Mouse (Mus musculus) thymus, postnatal 14 days (tissue): Measurements from ENCODE around the gene Cacna1c.

ENCODE experiments used
- DNase-seq: peaks from one replicate; pipeline ENCODE4 v3.0.0; 2021

The Cacna1c gene

DNA sequence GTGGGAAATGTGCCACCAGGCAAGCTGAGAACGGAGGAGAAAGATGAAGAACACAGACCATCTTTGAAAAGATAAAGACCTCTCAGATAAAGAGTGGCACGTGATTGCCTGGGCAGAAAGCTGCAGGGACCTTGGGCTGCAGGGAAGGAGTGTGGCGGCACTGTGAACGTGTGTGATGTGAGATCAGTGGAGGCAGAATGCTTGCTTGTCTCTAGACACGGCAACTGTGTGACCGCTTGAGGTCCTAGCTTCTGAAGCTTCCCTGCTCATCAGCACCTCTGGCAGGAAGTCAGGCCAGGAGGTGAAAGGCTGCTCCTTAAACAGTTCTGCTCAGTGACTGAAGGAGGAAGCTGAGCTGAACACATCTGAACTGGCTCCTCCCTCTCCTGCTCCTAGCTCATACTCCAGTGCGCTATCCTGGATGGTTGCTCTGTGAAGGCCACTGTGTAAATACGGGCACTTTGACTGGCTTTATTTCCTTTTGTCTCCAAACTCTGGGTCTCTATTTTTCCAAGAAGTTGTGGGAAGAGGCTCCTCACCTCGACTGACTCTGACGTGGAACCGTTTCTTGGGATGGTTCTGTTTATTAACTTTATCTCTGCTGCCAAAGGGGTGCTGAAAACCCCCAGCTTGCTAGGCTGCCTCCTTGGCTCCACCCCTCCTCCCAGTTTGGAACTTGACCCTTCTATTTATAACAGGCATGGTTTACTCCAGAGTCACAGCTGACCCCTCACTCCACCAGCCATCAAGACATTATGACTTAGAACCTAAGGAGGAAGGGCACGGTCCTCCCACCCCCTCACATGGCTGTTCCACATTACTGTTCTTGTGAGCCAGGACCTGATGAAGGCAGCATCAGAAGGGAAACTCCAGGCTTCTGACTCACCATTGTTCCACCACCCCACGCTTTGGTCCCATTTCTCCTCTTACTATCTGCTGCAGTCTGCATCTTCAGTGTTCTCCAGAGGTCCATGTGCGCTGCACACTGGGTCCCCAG, 357.0 kb downstream of the Cacna1c start:
- no peak for DNase-seq

DNA sequence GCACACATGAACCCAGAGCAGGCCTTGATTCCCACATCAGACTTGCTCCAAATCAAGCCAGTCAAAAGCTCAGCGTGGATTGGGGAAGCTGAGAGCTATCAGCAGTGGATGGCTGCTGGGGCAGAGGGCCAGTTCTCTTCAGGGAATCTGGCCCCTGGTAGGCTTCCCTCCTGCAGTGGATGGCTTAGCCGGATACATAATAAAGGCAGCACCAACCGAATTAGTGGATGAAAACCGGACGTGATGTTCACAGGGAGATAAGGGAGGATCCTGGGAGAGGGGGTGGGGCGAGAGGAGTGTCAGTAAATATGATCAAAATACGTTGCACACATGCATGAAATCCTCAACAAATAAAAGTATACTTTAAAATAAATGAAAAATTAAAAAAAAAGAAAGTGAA, 359.5 kb downstream of the Cacna1c start:
- DNase-seq: no peak

DNA sequence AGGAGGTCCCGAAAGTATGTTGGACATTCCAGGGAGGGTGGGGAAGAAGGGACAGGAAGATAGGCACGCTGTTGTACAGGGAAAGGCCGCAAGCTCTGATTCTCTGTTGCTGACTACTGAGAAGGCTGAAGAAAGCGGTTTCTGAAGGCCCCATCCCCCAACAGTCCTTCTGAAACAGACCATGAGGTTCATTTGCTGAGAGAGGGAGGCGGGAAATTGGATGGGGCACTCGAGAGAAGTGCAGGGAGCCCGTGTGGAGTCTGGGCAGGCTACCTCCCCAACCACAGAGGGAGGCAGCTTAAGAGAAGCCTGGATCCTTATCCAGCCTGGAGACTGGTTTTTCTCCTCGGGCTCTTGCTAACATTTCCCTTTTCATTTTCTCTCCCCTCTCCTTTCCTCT, 362.2 kb downstream of the Cacna1c start:
- no peak for DNase-seq

DNA sequence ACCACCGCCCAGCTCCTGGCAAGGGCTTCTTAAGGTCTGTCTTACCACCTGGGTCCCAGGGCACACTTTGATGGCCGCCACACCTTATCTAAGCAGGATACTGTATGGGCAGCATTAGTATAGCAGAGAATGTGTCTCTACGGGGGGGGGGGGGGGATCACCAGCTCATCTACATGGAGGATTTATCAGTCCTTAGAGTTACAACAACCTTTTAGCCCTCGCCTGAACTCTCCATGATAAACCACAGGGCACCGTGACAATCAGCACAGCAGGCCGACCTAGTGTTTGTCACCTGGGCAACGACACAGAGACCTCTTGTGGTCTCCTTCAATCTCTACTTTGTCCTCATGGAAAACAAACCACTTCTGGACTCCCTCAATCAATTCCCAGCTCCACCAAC, 363.2 kb downstream of the Cacna1c start:
- no peak for DNase-seq

DNA sequence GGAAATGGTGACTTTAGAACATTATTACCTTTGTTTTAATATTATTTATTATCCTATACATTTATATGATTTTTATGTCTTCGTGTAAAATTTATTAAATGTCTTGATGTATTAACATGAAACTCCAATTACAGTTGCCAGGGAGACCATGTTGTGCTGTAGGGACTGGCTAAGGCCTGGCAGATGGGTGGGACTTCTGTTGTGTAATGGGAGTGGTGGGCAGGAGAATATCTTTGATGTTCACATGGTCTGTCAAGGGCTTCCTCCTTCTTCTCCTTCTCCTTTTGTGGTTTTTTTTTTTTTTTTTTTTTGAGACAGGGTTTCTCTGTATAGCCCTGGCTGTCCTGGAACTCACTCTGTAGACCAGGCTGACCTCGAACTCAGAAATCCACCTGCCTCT, 363.6 kb downstream of the Cacna1c start:
- DNase-seq: no peak

DNA sequence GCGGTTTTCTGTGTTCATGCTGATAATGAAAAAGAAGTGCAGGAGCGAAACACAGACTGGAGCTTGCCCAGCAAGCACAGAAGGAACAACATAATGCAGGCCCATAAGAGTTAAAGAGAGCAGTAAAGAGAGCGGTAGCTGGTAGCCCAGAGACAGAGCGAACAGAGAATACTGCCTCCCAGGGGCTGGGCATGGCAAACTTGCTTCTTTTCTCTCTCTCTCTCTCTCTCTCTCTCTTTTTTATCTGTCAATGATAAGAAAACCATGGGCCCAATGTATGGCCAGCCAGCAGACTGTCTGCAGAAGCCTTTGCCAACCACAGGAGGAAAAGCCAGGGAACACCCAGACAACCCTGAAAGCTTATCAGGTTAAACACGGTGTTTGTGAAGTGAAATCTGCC, 365.4 kb downstream of the Cacna1c start:
- DNase-seq: no peak

DNA sequence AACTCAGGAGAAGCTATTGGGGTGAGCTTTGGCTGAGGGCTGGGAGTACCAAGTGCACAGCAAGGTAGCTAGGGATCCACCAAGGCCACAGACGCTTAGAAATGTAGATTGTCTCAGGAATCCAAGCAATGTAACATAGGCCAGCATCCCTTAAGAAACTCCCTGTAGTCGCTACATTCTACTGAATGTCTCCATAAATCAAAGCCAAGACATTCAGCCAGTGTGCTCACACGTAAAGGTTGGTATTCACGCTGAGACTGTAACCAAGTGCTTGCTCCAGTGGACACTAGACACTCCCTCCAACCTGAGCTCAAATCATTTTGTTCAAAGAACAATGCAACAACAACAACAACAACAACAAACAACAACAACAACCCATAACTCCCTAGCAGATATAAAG, 368.0 kb downstream of the Cacna1c start:
- no peak for DNase-seq

DNA sequence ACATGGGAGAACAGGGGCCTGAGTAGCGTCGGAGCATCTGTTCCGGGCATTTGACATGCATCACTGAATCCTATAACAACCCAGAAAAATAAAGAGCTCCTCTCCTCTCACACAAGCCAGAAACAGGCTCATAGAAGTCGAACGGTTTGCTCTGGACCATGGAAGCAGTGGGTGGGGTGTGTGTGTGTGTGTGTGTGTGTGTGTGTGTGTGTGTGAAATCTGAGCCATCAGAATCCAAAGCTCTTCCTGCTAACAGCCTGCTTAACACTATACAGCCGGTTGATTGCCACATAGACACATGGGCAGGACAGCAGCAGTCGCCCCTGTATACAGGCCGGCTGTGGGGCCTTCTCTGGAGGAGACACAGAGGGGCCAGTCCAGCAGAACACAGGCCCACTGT, 368.7 kb downstream of the Cacna1c start:
- no peak for DNase-seq

DNA sequence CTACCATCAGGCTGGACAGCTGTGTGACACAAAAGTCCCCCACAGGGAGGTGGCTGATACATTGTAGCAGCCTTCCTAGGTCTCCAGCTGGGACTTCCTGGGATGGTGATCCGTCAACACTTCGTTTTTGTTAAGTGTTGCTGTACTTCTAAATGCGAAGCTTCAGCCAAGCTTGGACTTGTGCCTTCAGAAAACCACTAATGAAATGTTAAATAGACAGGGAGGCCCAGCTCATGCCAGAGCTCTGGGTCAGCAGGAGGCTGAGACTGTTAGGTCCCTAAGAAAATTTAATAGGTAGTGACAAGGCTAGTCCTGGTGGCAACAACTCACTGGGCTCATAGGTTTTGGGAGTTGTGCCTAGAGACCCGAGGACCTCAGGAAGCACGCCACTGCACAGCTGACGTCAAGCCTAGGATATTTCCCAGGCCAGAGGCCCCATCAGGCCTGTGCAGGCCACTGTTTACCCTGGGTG, 370.8 kb downstream of the Cacna1c start:
- no peak for DNase-seq

DNA sequence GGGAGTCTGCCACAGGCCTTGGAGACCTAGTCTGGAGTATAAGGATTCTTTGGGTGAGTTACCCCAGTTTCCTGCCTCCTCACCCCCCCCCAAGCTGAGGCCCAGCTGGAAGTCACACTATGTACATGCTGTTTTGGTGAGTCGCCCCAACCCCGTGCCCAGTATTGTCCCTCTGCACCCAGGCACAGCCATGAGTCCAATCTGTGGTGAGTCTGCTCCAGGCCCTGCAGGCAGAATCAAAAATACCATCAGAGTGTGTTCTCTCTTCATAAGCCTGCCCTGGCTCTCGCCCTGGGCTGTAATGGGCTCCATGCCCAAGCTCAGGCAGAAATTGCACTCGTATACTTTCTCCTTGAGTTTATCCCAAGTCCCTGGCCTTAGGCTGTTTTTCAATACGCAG, 374.7 kb downstream of the Cacna1c start:
- DNase-seq: no peak

DNA sequence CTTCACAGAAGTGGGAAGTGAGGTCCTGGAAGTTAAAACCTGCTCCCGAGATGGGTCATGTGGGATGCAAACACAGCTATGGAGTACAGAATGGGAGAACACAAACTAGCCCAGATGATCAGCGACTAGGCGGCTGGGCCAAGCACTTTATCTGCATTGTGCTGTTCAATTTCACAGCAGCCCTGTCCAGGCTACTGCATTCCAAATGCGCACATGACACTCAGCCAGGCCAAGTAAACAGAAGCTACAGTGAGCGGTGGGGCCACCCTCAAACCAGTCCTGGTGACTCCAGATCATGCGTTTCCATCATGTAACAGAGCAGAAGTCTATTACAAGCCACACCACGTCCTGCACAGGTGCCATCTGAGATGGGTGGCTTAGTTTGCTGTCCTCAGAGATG, 376.6 kb downstream of the Cacna1c start:
- DNase-seq: no peak

DNA sequence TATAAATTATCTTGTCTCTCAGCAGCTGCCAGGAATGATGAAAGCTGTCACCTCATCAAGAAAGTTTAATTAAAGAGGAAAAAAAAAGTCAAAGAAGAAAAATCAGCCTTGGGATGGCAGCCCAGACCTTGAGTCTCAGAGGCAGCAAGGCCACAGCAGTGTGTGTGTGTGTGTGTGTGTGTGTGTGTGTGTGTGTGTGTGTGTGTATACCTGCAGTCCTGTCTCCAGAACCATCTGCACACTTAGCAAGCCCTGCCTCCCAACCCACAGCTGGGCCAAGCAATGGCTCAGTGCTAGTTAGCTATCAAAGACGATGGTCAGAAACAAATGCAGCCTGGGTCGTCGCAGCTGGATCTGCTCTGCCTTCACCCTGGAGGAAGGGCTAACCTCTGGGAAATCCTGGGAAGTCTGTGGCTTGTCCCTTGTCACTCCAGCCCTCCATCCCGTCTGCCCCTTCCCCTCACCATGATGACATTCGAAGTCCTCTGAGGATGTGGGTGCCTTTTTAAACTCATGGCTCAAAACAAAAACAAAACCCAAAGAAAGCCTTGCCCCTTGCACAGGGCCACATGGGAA, 378.2 kb downstream of the Cacna1c start:
- no peak for DNase-seq

DNA sequence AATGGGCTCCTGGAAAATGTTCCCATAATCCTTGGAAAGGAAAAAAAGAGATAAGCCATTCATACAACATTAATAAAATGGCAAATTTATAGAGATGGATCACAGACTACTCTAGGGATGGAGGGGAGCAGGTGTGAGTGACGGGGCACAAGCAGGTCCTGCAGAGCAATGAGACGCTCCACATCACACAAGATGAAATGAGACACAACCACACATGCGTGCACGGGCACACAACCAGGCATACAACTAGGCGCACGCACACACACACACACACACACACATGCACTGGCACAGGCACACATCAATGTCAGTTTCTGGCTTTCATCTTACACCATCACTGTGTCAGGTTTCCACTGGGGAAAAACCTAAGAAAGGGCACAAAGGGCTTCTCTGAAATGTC, 380.0 kb downstream of the Cacna1c start:
- no peak for DNase-seq

DNA sequence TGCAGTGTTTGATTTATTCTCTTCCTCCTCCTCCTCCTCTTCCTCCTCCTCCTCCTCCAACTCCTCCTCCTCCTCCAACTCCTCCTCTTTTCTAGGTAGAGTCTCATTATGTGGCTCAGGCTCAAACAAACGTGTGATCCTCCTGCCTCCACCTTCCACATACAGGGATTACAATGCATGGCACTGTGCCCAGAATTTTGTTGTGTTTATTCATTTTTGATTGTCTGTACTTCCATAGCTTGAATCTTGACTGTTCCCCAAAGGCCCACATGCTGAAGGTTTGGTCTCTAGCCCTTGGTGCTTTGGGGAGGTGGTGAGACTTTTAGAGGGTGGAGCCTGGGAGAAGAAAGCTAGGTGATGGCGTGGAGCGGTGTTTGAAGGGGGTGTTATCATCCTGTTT, 383.7 kb downstream of the Cacna1c start:
- no peak for DNase-seq

DNA sequence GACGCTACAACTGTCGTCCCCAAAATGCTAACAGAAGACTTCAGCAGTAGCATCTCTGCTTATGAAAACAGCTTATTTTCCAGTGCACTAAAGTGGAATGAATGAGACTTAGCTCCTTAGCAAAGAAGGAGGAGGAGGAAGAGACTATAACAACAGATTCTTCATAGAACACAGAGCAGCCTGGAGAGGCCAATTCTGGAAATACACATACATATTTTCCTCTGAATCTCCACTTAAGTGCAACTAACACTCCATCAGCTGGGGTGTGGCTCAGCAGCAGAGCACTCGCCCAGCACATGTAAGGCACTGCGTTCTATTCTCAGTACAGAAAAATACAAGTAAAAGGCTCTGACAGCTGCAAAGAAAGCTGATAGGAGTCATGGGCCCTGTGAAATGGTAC, 384.2 kb downstream of the Cacna1c start:
- no peak for DNase-seq

DNA sequence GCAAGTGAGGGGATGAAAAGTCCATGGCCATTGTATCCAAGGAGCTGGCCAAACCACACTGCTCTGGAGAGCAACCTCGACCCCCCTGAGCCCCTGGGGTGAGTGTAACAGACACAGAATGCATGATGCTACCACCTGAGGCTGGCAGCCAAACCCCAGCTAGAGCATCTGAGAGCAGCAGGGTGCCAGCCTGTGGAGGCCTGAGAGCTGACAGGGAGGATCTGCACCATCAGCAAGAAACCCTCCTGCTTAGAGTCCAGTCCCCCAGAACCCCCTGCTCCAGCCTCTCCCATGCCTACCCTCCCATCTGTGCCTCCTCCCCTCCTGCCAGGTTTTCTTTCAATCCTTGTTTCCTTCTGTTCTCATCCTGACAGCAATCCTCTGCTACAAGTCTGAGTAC, 385.4 kb downstream of the Cacna1c start:
- DNase-seq: no peak

DNA sequence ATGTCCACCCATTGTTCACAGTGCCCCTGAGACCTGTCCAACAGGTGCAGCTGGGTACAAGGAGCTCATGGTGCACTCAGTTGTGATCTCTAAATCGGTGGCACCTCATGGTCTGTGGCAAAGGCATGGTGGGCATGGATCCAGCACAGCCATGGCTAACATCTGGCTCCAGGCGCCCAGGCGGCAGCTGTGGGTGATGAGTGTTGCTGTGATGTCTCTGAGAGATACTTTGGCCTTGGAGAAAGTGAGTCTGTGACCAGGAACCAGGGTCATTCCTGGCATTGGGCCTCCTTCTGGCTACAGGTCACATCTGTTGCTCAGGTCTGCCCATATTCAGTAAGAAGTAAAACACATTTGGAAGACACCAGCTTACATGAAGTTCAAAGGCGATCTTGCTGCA, 391.1 kb downstream of the Cacna1c start:
- DNase-seq: no peak

DNA sequence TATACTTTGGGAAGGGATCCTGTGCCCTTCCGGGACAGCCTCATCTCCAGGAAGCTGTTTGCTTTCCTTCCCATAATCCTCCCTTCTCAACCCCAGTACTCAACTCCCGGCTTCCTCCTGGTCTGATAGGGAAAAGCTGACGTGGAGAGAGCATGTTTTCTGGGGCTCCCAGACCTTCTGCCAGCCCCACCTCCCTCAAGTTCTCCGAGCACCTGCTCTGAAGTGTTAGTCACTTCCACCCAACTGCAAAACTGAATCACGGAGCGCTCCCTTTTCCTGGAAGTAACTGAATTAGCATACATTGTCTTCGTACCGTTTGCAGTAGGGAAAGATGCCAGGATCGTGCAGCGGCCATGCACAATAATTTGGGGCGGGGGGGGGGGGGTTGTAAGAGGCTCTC, 393.9 kb downstream of the Cacna1c start:
- DNase-seq: no peak

DNA sequence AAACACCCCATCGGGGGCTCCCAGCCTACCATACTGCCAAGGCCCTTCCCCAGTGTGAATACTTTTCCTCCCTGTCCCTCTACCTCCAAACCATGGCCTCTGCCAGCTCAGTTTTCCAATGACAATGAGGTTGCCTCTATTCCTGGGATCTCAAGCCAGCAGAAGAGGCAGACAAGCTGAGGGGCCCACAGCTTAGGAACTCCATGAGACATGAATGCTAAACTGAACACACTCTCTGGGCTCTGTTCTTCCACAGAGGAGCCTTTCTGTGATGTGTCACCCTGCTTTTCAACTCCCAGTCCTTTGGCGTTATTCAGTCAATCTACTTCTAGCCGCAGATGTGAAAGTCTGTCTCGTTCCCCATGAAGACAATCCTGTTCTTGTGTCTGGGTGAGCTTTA, 399.8 kb downstream of the Cacna1c start:
- no peak for DNase-seq

DNA sequence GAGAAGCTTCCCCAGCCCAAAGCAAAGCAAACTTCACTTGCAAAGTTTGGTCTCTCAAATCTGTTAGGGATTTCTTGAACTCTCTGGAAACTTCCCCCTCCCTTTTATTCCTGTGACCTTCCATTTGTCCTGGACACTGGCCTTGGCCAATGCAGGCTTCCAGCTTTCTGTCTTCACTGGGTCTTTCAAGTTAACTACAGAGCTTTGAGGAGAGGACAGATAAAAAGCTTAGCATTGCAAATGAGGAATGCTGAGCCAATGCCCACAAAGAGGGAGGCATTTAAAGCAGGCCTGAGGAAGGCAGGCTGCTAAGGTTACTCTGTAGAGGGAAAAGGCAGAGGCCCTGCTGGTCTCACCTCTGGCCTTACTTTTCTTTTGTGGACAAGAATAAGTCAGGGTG, 400.5 kb downstream of the Cacna1c start:
- no peak for DNase-seq

DNA sequence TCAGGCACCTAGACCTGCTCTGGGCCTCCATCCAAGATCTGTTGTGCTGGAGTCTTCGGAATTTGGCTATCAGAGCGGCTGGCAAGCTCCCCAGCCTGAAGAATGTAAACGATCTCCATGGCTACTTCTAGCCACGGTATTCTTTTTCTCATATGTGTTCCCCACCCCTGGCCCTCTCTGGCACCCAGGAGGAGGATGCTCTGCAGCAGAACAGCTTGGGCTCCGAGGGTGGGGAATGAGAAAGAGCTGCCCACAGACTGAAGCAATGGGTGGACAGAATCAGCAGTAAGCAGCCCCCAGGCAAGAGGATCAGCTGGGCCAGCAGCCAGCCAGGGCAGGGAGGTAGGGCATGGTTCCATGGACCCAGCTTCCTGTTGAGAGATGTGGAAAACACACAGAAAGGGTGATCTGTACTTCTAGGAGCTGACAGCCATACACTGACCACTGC, 404.3 kb downstream of the Cacna1c start:
- no peak for DNase-seq

DNA sequence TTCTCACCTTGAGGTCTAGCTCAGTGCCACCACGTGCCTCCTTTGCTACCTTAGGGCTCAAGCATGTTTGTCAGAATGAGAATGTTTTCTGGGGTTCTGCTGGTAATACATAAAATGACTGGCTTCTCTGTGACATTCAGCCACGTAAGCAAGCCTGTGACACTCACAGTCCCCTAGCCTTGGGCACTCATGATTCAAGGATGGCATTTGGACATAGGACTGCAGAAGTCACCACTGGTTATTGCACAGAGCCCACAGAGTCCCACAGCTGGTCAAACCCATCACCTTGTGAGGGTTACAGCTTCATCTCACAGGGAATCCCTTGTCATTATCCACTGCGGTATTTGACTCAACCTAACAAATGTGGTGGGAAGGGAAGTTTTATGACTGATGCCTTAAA, 408.3 kb downstream of the Cacna1c start:
- no peak for DNase-seq

DNA sequence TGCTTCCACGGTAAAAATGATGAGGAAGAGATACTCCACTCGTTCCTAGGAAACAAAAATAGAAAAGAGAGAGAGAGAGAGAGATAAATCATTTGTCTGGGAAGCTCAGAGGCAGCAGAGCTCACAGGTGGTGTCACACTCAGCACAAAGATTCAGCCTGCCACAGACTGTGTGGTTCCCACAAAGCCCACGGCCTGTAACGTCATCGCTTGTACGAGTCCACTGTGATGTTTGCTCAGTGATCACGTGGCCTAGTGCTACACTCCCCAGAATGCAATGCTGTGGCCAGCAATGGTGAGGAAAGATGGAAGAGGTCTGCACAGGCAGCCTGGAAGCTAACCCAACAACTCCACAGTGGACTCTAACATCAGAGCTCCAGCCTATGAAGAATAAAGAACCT, 415.9 kb downstream of the Cacna1c start:
- DNase-seq: no peak

DNA sequence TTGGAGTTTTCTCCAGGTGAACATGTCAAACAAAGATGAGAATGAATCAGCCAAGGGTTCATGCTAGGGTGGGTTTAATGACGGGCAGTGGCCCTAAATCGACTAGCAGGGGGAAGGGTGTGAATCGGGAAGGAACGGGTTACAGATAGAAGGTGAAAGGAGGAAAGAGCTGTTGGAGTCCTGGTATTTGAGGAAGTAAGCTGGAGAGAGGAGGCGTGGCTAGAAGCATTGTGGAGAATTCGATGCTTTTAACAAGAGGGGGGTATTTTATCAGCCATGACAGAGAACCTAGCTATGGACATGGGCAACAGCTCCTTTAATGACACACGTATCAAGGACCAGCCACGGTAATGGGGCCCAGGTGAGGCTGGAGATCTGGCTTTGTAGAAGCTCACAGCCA, 417.0 kb downstream of the Cacna1c start:
- DNase-seq: no peak

DNA sequence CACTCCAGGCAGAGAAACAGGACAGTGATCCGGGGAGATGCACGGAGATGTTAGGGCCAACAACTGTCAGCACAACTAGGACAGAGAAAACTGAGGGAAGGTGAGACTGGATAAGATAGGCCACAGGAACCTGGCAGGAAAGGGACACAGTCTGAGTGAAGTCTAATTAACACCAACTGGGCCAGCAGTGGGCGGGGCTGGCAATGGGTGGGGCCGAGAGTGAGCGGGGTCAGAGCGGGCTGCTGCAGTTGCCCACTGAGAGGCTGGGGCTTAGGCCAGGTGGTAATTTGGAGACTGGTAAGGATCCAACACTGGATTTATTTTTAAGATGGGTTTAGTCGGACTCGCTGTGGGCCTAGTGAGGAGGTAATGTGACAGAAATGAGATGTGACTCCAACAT, 418.8 kb downstream of the Cacna1c start:
- no peak for DNase-seq
